Mouse (Mus musculus) liver, adult 2 months (tissue): ENCODE data around the gene Mylk2.

ENCODE experiments used
- CTCF ChIP-seq: fragments of 200-500 bp; IDR thresholded peaks from 2 replicates; pipeline ENCODE4 v1.5.1; 2011; ENCODE audit warnings: low read depth, low read length, control low read depth
- POLR2A ChIP-seq: fragments of 200-500 bp; IDR thresholded peaks from 2 replicates; pipeline ENCODE4 v1.6.1; 2011; ENCODE audit warnings: low read length, control low read depth; ENCODE audit not compliant: insufficient read depth; ENCODE audit errors: extremely low read depth

GRCm38 (mm10) chr2:152899011-152899410 is 12.1 kb upstream of the Mylk2 start:
- TF ChIP-seq CTCF (no peak), POLR2A (no peak)
